Mouse (Mus musculus): ENCODE data around the gene Cpa1.

DNA sequence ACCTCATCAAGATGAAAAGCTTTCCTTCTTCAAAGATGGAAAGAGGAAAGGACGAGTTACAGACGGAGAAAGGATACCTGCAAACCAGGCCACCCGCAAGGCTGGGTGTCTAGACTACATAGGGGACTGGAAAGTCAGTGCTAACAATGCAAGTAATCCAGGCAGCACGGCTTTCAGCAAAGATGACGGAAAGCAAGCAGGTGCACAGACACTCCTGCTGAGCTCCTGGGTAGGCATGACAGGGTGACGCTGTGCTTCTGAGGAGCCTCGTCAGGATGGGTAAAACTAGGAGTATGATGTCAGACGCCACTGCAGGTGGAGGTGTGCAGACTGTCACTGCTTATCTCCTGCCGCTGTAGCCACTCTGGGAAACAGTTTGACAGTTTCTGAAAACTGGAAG, 38.6 kb downstream of the Cpa1 start:
- no peak for TF ChIP-seq CTCF (IDR thresholded peaks at IDR 0.05; ENCODE audit: low read depth)
- TF ChIP-seq EP300 (IDR thresholded peaks at IDR 0.05; ENCODE audit: low read depth), result no peak

Data from liver, postnatal 0 days (tissue).